Mouse (Mus musculus) mammary gland, adult 2 months (tissue): Measurements from ENCODE around the gene Psmb2. TPM values are rescaled to one million over a fixed set of nuclear protein-coding genes. Genes with fewer than 3 reads are reported as not detected.

ENCODE experiments used
- polyA plus RNA-seq: library from polyadenylated mRNA; depleted of rRNA; stranded (reverse); fragments of >200 nt; gene quantifications from 2 replicates; pipeline ENCODE4 v1.2.3, GENCODE M21; 2012; ENCODE audit warnings: low replicate concordance; rRNA removed

Gene Psmb2
- 174 and 310 TPM in 2 replicates for polyA plus RNA-seq

GRCm38 (mm10) chr4:126677054-126678003 is at the start of gene Psmb2:
Gene Psmb2, plus strand, starts transcription at chr4:126677630.

GRCm38 (mm10) chr4:126736001-126736414 is 58.6 kb downstream of the Psmb2 start, which contains the start of gene Tfap2e:
Gene Tfap2e, minus strand, starts transcription at chr4:126736240.

GRCm38 (mm10) chr4:126753268-126754230 is 76.1 kb downstream of the Psmb2 start, which contains the start of the genes Ncdn and AU040320:
Gene Ncdn, minus strand, starts transcription at chr4:126753438.
Gene AU040320, plus strand, starts transcription at chr4:126753544.

Other genes with a start within 250 kb of the Psmb2 start
- gene Ago3, start 248.1 kb upstream of the Psmb2 start, polyA plus RNA-seq: 11.2 and 25.3 TPM in 2 replicates
- 18.7 and 20.2 TPM in 2 replicates for gene Ago1, start 209.0 kb upstream of the Psmb2 start, polyA plus RNA-seq
- 1.3 and 2.4 TPM in 2 replicates for gene Ago4, start 144.2 kb upstream of the Psmb2 start, polyA plus RNA-seq
- gene Clspn, start 120.7 kb upstream of the Psmb2 start, polyA plus RNA-seq: 0.22 and 0.59 TPM in 2 replicates
- gene 5730409E04Rik, start 67.8 kb upstream of the Psmb2 start, polyA plus RNA-seq: 17.1 and 20.6 TPM in 2 replicates
- 0.20 and 0.23 TPM in 2 replicates for gene Tfap2e, start 58.6 kb downstream of the Psmb2 start, polyA plus RNA-seq
- 36.9 and 55.0 TPM in 2 replicates for gene Ncdn, start 75.8 kb downstream of the Psmb2 start, polyA plus RNA-seq
- gene AU040320, start 75.9 kb downstream of the Psmb2 start, polyA plus RNA-seq: 30.3 and 32.6 TPM in 2 replicates